Mouse (Mus musculus) lung, postnatal 0 days (tissue): ENCODE measurements around the gene Uqcc1.

ENCODE experiments used
- CTCF ChIP-seq: IDR thresholded peaks from 2 replicates; pipeline ENCODE4 v1.5.1; 2016; ENCODE audit warnings: antibody characterized with exemption, mild to moderate bottlenecking
- EP300 ChIP-seq: IDR thresholded peaks from 2 replicates; pipeline ENCODE4 v1.6.1; 2016; ENCODE audit warnings: antibody characterized with exemption, mild to moderate bottlenecking, control low read depth

GRCm38 (mm10) chr2:155834732-155835131, 95.4 kb downstream of the Uqcc1 start, which contains the start of gene Fam83c:
- TF ChIP-seq CTCF: no peak
- TF ChIP-seq EP300: no peak
